Mouse (Mus musculus) urinary bladder, postnatal 36 days (tissue): ENCODE data around the gene Nmt1.

Source experiments
- DNase-seq, 2 experiments: peaks; one replicate each; pipeline ENCODE4 v3.0.0; 2022; ENCODE audit warnings: low spot score in 2 of 2, mixed read lengths in 1 of 2

The Nmt1 gene

GRCm38 (mm10) chr11:103028176-103028891, at the start of gene Nmt1, which contains the start of gene Dcakd:
Gene Nmt1, plus strand, starts transcription at chr11:103028190.
Gene Dcakd, minus strand, starts transcription at chr11:103028333.
- peak; percentile 91 to 93 for DNase-seq

GRCm38 (mm10) chr11:102981151-102981890, 46.7 kb upstream of the Nmt1 start:
- no peak for DNase-seq

GRCm38 (mm10) chr11:102984086-102984485, 43.9 kb upstream of the Nmt1 start:
- DNase-seq: no peak

- DNase-seq: no peak
Observed at GRCm38 (mm10) chr11:102984615-102985014, 43.4 kb upstream of the Nmt1 start.

- DNase-seq: no peak
Observed at GRCm38 (mm10) chr11:102985160-102985559, 42.8 kb upstream of the Nmt1 start.

- DNase-seq: no peak
Observed at GRCm38 (mm10) chr11:102989641-102990151, 38.3 kb upstream of the Nmt1 start.

GRCm38 (mm10) chr11:102990152-102990663, 37.8 kb upstream of the Nmt1 start:
- DNase-seq: peak in 1 of 2 experiments; percentile 31

- no peak for DNase-seq
Observed at GRCm38 (mm10) chr11:102991681-102992080, 36.3 kb upstream of the Nmt1 start.

- peak in 1 of 2 experiments; percentile 67 for DNase-seq
Observed at GRCm38 (mm10) chr11:102992940-102993339, 35.0 kb upstream of the Nmt1 start.

GRCm38 (mm10) chr11:102993420-102994029, 34.5 kb upstream of the Nmt1 start:
- DNase-seq: no peak

- DNase-seq: no peak
Observed at GRCm38 (mm10) chr11:102994952-102995351, 33.0 kb upstream of the Nmt1 start.

GRCm38 (mm10) chr11:102996385-102996784, 31.6 kb upstream of the Nmt1 start:
- DNase-seq: peak; percentile 44 to 54

- no peak for DNase-seq
Observed at GRCm38 (mm10) chr11:102996991-102997770, 30.8 kb upstream of the Nmt1 start.

GRCm38 (mm10) chr11:102998254-102998576, 29.8 kb upstream of the Nmt1 start:
- DNase-seq: no peak

GRCm38 (mm10) chr11:102998577-102999316, 29.2 kb upstream of the Nmt1 start:
- DNase-seq: no peak

GRCm38 (mm10) chr11:102999317-102999970, 28.5 kb upstream of the Nmt1 start:
- no peak for DNase-seq

- DNase-seq: no peak
Observed at GRCm38 (mm10) chr11:103000111-103000510, 27.9 kb upstream of the Nmt1 start.

- DNase-seq: no peak
Observed at GRCm38 (mm10) chr11:103001063-103001462, 26.9 kb upstream of the Nmt1 start.

GRCm38 (mm10) chr11:103003210-103003609, 24.8 kb upstream of the Nmt1 start:
- peak; percentile 78 to 86 for DNase-seq

- no peak for DNase-seq
Observed at GRCm38 (mm10) chr11:103004852-103005251, 23.1 kb upstream of the Nmt1 start.
